Mouse (Mus musculus): ENCODE results near the gene Cnn3.

Cnn3 gene

DNA sequence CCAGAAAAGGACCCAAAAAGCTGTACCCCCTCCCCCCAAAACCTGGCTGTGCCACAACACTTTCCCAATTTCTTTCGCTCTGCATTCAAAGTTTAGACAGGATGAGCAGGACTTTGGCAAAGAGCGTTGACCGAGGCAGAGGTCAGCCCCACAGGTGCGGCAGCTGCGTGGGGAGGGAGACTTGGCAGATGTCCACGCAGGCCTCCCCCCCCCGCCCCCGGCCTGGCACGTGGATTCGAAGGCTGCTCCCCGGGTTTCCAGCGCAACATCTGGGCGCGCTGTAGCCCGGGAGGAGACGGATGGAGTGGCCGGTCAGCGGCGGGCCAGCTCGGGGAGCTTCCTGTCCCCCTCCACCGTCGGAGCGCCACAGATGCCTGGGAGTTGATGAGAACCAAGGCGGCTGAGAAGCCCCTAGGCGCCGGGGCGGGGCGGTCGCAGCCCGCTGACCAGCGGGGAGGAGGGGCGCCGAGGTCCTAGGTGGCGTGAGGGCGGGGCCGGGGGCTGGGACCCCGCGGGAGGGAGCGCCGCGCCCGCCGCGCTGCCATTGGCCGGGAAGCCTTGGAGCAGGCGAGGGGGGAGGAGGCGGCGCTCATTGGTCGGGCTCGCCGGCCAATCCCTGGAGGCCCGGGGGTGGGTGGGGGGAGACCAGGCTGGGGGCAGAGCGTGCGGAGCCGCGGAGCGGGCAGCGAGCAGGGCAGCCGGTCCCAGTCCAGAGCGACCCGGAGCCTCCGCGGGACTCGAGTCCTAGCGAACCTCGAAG is at the start of gene Cnn3:
Cnn3 (plus strand) TSS at position 637 of the 760 bp plus-strand sequence.
- DNase-seq (ENCODE audit: low spot score) = peak; percentile 54

DNA sequence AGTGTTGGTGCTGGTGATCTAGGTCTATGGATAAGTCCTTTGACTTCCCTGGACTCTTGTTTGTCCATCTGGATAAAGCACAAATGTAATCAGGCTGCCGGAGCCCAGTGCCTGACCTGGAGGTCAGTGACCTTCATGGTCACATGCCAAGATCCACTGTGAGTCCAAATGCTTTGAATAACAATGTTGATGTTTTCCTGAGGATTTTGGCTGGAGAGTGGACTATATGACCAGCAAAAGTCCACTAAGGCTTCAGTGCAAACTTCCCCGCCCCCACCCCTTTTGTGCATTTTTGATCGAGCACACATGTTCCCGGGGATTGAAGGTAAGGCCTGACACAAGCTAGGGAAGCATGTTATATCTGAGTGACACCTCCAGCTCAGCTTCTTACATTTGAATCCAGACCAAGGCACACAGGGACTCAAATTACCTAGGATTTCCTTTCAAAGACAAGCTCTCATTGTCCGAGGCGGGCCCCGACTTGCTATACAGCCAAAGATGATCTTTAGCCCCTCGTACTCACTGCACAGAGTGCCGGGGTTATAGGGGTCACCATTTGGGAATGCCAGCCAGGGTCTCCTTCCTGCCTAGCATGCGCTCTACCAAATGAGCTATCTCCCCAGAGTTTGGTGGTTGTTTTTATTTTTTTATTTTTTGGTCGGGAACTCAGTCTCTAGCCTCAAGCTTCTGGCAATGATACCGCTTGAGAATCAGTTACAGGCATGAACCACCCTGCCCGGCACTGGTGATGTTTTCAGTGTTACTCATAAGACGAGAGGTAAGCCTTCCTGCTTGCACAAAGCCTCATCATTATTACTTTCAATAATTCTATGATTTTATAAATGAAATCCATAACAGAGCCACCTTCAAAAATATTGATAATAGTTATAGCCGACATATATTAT is 47.3 kb upstream of the Cnn3 start:
- no peak for DNase-seq (ENCODE audit: low spot score)

GRCm38 (mm10) chr3:121379699-121380098 is 46.6 kb upstream of the Cnn3 start:
- no peak for DNase-seq (ENCODE audit: low spot score)

DNA sequence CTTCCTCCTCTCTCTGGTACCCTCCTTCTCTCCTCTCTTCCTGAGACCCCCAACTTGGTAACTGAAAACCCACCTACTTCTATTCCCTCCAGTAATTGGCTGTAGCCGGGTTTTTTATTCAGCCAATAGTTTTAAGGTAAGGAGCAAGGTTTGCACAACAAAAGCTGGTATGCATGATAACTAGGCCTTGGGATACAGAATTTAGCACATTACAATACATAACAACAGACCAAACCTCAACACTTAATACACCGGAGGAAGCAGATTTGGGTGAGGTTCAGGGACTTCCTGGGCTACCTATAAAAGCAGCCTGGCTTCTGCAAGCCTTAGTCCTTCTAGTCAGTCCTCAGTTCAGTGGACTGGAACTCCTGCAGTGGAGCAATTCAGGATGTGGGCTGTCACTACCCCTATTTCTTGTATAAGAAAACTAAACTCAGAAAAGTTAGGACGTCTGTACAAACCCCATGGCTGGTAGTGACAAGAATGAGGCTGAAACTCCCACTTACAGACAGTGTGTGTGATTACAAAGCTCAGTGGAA is 38.8 kb upstream of the Cnn3 start:
- no peak for DNase-seq (ENCODE audit: low spot score)

DNA sequence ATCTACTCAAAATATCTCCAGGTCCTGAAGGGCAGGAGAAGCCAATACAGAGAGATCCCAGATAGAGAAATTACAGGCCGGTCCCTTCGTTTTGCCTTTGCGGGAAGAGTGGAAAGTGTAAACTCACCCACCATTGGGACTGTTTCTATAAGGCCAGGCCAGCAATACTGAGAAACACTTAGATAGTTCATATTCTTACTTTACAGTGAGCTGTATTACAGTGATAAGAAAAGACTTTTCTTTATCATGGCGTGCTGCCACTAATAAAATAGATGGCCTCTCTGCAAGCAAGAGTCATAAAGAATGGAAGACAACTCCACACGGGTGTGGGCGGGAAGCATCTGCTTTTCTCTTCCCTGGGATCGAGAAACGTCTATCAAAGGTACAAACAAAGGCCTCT is 36.9 kb upstream of the Cnn3 start:
- DNase-seq (ENCODE audit: low spot score) = no peak

DNA sequence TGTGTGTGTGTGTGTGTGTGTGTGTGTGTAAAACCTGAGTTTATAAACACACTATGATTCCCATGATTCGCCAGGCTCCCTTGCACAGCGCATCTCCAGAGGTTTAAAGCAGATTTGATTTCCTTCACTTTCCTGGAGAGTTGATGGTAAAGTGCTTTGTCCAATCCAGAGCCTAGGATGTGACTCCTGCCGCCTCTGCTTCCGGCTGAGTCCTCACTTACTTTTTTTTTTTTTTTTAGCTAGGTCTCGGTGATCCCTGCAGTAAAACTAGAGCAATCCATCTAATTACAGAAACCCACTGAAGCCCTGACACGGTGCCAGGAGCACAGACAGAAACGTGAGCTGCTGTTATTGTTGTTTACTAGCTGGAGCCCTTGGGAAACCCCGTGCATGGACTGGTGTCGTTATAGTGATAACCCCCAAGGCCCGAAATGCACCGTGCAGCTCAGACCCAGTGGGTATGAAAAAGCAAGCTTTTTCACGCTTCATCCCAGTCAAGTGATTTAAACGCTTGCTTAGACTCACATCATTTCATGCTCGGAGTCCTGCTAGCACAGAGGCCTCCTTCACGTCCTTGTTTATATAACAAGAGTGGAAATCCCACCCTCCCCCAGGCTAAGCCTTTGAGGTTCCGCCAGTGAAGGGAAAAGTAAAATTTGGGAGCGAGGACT is 36.3 kb upstream of the Cnn3 start:
- DNase-seq (ENCODE audit: low spot score) = no peak

GRCm38 (mm10) chr3:121390724-121391123 is 35.6 kb upstream of the Cnn3 start:
- no peak for DNase-seq (ENCODE audit: low spot score)

GRCm38 (mm10) chr3:121395588-121396295 is 30.6 kb upstream of the Cnn3 start:
- DNase-seq (ENCODE audit: low spot score) = no peak

DNA sequence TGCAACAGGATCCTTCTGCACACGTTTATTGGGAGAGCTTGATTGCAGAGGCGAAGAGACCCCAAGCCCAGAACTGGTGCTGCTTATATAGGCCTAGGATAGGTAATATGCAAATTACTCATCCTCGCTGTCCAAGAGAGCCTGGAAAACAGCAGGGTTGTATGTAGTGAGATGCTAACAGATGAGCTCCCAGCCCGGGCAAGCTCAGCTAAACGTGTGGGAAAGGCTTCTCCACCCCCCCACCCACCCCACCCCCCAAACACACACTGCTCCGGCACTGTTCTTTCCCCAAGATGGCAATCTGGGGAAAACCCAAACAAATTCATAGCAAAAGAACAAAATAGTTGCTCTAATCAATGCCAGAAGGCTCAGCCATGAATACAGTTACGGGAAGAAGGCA is 29.7 kb upstream of the Cnn3 start:
- no peak for DNase-seq (ENCODE audit: low spot score)

- DNase-seq (ENCODE audit: low spot score) = no peak
These were observed 29.3 kb upstream of the Cnn3 start for GRCm38 (mm10) chr3:121397007-121397406.

DNA sequence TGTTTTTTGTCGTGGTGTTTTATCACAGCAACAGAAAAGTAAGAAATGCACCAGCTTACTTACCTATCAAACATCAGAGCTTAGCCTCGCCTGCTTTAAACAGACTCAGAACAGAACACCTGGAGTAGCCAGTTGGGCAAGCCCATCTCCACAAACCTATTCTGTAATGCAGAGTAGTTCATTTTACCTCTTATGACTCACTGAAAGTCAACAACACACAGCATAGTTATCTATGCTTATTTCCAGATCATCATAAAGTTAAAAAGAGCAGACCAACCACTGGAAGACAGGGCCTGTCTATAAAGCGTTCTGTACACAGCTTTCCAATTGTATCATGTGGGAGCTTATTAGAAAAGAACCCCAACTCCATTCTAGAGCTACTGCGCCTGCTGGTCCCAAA is 24.9 kb upstream of the Cnn3 start:
- DNase-seq (ENCODE audit: low spot score) = no peak

DNA sequence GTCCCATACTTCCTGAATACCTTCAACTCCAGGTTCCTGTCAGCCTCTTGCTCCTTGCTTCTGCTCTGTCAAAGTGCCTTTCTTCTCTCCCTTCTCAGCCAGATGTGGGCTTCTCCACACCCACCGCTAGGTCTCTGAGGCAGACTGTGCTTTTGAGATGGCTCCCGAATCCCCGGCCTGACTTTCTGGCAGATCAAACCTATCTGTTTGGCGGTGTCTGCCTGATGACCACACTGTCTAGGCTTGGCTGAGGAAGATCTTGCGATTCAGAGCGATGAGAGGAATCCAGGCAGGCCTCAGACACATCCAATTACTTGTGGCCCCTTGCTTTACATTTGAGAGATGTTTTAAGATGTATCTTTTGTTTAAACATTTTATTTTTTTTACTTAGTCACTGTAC is 24.2 kb upstream of the Cnn3 start:
- no peak for DNase-seq (ENCODE audit: low spot score)

DNA sequence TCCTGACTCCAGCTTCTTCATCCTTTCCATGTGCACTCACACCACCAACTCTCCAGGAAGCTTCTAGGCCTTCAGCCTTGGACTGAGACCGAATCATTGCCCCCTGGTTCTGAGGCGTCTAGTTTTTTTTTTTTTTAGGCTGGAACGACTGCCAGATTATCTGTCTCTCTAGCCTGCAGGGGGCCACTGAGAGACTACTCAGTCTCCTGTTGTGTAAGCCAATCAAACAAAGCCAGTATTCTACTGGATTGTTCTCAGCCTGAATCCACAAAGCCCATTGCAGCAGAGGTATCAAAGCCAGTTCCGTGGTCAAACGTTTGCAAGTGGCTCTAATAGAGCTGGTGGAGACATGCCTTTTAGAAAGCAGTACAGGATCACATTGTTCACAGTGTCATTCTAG is 22.8 kb upstream of the Cnn3 start:
- DNase-seq (ENCODE audit: low spot score) = no peak

GRCm38 (mm10) chr3:121405101-121405500 is 21.2 kb upstream of the Cnn3 start:
- no peak for DNase-seq (ENCODE audit: low spot score)

GRCm38 (mm10) chr3:121407417-121407816 is 18.9 kb upstream of the Cnn3 start:
- no peak for DNase-seq (ENCODE audit: low spot score)

GRCm38 (mm10) chr3:121408386-121408785 is 17.9 kb upstream of the Cnn3 start:
- DNase-seq (ENCODE audit: low spot score) = no peak

GRCm38 (mm10) chr3:121411450-121411849 is 14.8 kb upstream of the Cnn3 start:
- no peak for DNase-seq (ENCODE audit: low spot score)

GRCm38 (mm10) chr3:121416171-121417154 is 9.8 kb upstream of the Cnn3 start:
- DNase-seq (ENCODE audit: low spot score) = no peak

- DNase-seq (ENCODE audit: low spot score) = no peak
These were observed 8.7 kb upstream of the Cnn3 start for GRCm38 (mm10) chr3:121417379-121418250.

GRCm38 (mm10) chr3:121418251-121418601 is 8.1 kb upstream of the Cnn3 start:
- DNase-seq (ENCODE audit: low spot score) = no peak
